Comparison of ENCODE assay signal across 12 mouse cellular contexts in genomic region chr1:52279831-52280595, GRCm38 (mm10). TPM values are rescaled to one million over a fixed set of nuclear protein-coding genes. Genes with fewer than 3 reads are reported as not detected.
A peak's percentile ranks its signal among the peaks of the same experiment; 100 is the strongest.
DNase-seq lines count a peak whose midpoint lies in the region.
"Had no signal": no experiment of that assay in that cellular context is flagged by ENCODE, and none has a peak within 500 bp of the region (broad histone marks: within the 10 kb centered on the region; RNA-seq: fewer than 3 reads in every experiment).

No protein-coding gene starts in this region.

- intact Hi-C loops in left cerebral cortex, postnatal 10 days (cut with DNase I), result no loop called here

- peak; percentile 65 to 81 for DNase-seq in left cerebral cortex, adult 18-20 months (ENCODE audit: low spot score in 2 of 2)
- no peak for DNase-seq in left cerebral cortex, postnatal 10 days (ENCODE audit: extremely low spot score in 1 of 2, low spot score in 2 of 2)
- DNase-seq in frontal cortex, adult 2 months (ENCODE audit: extremely low spot score in 1 of 2, low spot score in 1 of 2), result peak; percentile 70 to 81
- peak; percentile 64 for DNase-seq in layer of hippocampus, adult 9-11 months
- peak; percentile 29 for DNase-seq in right cerebral cortex, postnatal 14 days
- no peak for DNase-seq in spleen, postnatal 4 days (ENCODE audit: low spot score in 2 of 2)
- DNase-seq in cerebellum, postnatal 25 days, result no peak
- DNase-seq: adrenal gland, postnatal 14 days; cerebellum, postnatal 14 days; gastrocnemius, postnatal 36 days; heart, postnatal 36 days; kidney, postnatal 10 days had no signal

RNA-seq across cellular contexts. Expression of gene Gls, which starts 47.0 kb away (rescaled TPM):
- 100 to 1,000 TPM; 366 to 368 TPM for total RNA-seq in left cerebral cortex, adult 18-20 months (2021)
- total RNA-seq in left cerebral cortex, postnatal 10 days (2021), result 100 to 1,000 TPM; 289 to 297 TPM
- polyA plus RNA-seq in frontal cortex, adult 2 months (2012; rRNA removed), result 231 and 249 TPM in 2 replicates

Comparison
In these comparisons a context has a peak if more than half of its experiments do, and no peak if none do; other contexts are left out.
1. DNase-seq: peak in left cerebral cortex, adult 18-20 months (2 of 2), frontal cortex, adult 2 months (2 of 2), layer of hippocampus, adult 9-11 months (single experiment) and right cerebral cortex, postnatal 14 days (single experiment); none in left cerebral cortex, postnatal 10 days (0 of 2), spleen, postnatal 4 days (0 of 2) and cerebellum, postnatal 25 days (0 of 2).